Mouse (Mus musculus): ENCODE data around the gene Zfp882.

- no peak for TF ChIP-seq CTCF (IDR thresholded peaks at IDR 0.05; ENCODE audit: extremely low read depth, insufficient read depth, insufficient read length, insufficient replicate concordance)
- no peak for TF ChIP-seq POLR2A (IDR thresholded peaks at IDR 0.05; ENCODE audit: low read depth, low read length)
Measured at GRCm38 (mm10) chr8:71912286-71912685, 3.9 kb downstream of the Zfp882 start.
